Mouse (Mus musculus): ENCODE results near the gene Mtmr12.

DNA sequence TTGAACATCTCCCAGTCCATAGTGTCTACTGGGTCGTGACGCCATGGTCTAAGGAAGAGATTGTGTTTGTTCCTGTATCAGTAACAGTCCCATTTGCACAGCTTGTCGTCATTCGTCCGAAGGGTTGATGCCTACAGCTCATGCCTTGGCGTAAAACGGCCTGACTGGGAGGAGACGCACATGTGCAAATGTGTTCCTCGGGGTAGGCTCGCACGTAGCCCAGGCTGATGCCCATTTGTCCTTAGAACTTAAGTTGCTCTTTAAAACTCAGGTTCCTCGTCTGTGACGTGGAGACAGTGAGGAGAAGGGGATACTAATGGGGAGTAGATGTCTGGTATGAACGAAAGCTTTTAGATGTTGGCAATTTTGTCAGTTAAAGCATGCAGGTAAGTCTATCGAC, 22.1 kb downstream of the Mtmr12 start:
- TF ChIP-seq CTCF (IDR thresholded peaks at IDR 0.05; ENCODE audit: control insufficient read depth, insufficient read depth, insufficient replicate concordance, low read depth, low read length) (no peak), POLR2A (IDR thresholded peaks at IDR 0.05; ENCODE audit: control insufficient read depth, low read depth, low read length) (no peak)
